Mouse (Mus musculus) testis, postnatal 10 days (tissue): ENCODE results near the gene Gm49383.
"Not testable (repeated sequence)": the region's sequence is repeated elsewhere in the genome, so short reads cannot be mapped to it uniquely, and the experiment has no call there.

Experiments
- DNase-seq: peaks from one replicate; pipeline ENCODE4 v3.0.0; 2021; ENCODE audit warnings: low spot score

Gm49383 gene

DNA sequence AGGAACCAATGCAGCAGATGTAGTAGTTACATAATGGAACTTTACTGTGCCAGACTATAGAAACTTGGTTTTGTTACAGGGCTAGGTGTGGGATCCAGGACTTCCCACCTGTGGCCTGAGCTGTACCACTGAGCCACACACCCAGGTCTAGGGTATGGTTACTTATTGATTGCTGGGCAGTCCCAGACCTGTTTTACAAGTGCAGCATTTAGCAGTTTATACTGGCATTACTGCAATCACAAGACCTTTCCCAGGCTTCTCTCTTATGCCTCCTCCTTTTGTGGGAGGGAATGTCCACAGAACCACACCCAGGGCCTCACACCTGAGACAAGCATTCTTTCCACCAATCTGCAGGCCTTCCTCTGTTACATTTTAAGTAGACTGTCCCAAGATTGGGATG, 2.1 kb upstream of the Gm49383 start:
- no peak for DNase-seq

DNA sequence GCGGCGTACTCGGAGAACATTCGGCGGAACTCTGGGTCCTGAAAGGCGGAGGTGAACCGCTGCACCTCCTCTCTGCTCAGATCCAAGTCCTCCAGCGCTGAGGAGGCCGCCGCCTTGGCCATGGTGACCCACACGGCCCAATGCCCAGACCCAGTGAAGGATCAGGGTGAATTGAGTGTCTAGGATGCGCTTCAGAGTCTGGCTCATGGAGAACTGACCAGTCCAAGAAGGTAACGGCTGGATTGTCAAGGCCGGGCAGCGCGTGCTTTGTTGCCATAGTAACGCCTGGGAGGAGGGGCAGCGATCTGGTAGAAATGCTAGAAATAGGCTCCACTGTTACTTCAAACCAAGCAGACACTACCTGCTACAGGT, 1.2 kb upstream of the Gm49383 start, which contains the start of gene Dnaaf2:
Gene Dnaaf2 (minus strand): TSS at position 266 of the 372 bp plus-strand sequence.
- peak; percentile 88 for DNase-seq

DNA sequence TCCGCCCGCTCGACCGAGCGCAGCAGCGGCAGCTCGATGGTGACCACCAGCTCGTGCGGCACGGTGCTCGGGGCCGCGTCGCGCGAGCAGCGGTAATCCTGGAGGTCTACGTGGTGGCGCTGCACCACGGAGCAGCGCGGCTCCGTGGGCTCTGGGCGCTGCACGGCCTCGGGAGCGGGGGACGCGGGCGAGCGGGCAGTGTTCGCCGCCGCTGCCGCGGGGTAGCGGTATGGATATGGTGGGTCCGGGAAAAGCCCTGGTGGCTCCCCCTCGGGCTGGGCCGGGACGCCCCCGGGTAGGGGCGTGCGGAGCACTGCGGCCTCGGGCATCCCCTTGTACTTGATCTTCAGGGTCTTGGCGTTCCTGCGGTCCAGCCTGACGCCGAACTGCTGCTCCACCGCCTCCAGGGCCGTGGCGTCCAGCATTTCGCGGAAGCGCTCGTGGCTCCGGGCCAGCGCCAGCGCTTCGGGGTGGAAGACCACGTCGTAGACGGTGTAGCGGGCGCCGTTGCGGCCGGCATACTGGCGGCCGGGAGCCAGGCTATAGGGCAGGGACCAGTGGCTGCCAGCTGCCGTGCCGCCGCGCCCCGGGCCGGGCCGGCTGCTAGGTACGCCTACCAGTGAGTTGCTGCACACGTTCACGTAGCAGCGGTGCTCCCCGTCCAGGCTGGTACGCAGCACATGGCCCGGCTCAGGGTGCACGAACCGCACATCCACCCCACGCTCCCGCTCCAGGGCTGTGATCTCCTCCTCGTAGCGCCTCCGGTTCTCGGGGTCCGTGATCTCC, 667 bp upstream of the Gm49383 start:
- DNase-seq, result peak; percentile 79

DNA sequence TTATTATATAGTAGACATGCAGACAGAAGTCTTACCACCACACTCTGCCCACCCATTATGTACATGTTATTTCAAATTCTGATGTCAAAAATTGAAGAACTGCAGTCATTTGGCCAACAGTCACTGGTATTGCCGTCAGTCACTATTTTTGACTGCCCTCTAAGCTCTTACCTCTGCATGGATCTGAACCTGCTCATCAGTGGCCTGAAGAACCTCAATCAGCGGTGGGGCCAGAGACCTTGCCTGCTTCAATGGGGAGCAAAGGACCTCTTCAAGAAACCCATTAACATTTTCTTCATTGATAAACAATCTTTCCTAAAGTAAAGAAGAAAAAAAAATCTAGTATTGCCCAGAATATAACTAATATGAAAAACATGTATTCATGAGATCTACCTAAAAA, 4.3 kb downstream of the Gm49383 start:
- DNase-seq, result no peak

DNA sequence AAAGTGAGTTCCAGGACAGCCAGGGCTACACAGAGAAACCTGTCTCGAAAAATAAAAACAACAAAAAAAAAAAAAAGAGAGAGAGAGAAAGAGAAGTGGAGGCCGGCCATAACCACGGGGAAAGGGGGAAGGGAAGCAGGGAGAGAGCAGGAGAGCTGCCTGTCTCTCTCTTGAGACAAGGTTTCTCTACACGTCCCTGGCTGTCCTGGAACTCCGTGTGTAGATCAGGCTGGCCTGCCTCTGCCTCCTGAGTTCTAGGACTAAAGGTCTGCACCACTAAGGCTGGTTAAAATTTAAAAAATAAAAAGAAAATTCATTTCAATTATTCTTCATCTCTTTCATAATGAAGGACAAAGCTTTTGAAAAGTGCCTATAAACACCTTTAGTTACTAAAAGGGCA, 5.5 kb downstream of the Gm49383 start:
- no peak for DNase-seq

DNA sequence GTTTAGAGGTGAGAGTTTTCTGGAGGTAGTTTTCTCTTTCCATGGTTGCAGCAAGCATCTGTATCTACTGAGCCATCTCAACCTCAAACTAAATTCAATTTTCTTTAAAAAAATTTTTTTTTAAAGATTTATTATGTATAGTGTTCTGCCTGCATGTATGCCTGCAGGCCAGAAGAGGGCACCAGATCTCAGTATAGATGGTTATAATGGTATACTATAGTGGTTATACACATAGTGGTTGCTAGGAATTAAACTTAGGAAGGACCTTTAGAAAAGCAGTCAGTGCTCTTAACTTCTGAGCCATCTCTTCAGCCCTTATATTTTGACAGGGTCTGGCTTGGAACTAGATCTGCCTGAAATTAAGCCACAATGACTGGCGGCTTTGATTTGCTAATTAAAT, 6.4 kb downstream of the Gm49383 start:
- no peak for DNase-seq

DNA sequence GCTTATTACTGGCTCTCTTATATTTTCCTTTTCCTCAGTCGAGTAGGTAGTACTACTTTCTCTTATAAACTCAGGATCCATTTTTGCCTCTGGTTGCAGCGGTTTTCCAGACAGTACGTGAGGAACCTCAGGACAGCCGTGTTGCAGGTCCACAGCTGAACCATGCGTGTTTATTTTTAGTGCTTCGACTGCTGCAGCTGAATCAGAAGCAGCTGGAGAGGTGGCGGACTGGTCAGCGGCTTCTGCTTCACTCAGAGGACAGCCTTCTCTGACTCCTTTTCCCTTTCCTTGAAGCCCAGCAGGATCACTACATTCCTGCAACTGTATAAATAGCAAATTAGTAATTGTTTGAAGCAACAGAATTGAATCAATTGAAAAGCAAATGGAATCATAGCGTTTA, 6.8 kb downstream of the Gm49383 start:
- DNase-seq, result no peak

DNA sequence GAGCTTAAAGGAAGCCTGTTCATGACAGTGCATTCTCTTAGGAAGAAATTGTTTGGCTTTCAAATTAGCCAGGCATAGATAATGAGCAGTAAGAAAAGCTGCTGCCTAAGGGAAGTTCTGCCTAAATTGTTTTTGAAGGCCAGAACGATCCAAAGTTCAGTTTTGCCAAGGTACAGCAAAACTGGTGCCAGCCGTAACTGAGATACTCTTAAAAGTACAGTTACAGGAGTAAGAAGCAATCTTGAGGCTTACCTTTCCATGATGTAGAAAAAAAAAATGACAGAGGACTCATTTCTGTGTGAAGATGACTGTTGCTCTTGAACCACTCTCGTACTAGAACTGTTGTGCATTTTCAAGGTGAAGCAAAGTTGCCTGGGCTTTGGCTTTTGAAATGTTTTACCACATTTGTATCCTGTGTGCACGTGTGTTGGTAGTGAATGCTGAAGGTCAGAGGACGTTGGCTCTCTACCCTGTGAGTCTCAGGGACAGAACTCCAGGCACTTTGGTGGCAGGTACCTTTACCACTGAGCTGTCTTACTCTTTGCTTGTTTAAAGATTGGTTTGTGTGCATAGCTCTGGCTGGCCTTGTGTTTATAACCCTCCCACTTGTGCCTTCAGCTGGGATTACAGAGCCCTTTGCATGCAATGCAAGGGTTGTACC, 10.0 kb downstream of the Gm49383 start:
- no peak for DNase-seq

DNA sequence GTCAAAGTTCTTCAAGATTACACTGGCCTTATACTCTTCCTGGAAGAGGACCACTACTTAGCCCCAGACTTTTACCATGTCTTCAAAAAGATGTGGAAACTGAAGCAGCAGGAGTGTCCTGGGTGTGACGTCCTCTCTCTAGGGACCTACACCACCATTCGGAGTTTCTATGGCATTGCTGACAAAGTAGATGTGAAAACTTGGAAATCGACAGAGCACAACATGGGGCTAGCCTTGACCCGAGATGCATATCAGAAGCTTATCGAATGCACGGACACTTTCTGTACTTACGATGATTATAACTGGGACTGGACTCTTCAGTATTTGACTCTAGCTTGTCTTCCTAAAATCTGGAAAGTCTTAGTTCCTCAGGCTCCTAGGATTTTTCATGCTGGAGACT, 11.5 kb downstream of the Gm49383 start:
- DNase-seq, result no peak

DNA sequence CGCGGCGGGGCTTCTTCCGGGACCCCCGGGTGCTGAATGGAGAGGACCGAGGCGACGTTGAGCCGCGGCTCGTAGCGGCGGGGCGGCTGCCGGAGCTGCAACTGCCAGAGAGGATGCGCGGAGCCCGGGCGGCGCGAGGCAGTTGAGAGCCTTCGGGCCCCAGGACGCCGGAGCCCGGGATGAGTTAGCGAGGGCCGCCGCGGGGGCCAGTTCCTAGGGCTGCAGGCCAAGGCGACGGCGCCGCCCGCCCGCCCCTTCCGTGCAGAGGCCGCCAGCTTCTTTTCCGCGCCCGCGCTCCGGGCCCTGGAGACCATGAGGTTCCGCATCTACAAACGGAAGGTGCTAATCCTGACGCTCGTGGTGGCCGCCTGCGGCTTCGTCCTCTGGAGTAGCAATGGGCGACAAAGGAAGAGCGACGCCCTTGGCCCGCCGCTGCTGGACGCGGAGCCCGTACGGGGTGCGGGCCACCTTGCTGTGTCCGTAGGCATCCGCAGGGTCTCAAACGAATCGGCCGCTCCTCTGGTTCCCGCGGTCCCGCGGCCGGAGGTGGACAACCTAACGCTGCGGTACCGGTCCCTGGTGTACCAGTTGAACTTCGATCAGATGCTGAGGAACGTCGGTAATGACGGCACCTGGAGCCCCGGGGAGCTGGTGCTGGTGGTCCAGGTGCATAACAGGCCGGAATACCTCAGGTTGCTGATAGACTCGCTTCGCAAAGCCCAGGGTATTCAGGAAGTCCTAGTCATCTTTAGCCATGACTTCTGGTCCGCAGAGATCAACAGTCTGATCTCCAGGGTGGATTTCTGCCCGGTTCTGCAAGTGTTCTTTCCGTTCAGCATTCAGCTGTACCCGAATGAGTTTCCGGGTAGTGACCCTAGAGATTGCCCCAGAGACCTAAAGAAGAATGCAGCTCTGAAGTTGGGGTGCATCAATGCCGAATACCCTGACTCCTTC, 12.3 kb downstream of the Gm49383 start:
- DNase-seq, result peak; percentile 74

DNA sequence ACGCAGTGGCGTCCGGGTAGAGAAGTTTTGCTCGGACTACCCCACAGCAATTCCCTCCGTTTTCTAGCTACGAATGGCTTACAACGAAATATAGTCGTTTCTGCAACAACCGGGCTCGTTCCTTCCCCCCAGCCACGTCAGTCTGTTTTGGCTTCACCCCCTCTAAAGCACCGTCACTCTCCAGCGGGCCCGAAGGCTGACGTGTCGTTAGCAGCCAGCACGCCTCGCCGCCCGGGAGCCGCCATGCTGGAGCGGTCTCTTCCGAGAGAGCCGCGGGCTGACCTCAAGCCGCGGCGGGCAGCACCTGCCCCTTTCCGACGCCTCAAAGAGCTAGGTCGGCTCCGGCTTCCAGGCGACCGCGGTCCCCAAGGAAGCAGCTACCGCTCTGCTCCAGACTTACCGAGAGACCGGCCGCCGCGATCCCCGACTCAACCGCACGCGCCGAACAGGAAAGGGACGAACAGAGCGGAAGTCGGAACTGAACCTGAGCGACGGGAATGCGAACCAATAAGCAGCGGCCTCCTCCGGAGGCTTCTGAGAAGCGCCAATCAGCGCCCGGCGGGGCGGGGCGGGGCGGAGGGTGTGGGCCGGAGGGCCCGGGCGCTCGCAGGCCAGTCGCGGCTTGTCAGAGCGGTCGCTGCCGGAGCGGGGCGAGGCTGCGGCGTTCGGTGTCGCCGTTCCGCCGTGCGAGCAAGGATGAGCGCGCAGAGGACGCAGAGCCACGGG, 13.2 kb downstream of the Gm49383 start, which contains the start of the genes Rpl36al and Mgat2:
Gene Rpl36al (minus strand): TSS at position 501 of the 726 bp plus-strand sequence.
Gene Mgat2 (plus strand): TSS at position 575 of the 726 bp plus-strand sequence.
- peak; percentile 100 for DNase-seq

DNA sequence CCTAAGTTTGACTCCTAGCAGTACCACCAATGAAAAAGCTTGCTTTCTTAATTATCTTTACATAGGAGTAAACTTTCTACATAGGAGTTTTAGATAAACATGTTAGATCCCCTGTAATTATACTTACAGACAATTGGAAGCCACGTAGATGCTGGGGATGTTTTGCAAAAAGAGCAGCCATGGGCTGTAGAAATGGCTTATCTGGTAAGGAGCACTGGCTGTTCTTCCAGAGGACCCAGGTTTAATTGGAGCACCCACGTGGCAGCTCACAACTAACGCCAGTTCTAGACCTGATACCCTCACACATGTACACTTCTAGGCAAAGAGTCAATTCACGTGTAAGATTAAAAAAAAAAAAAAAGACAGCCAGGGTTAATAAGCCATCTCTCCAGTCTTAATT, 15.1 kb downstream of the Gm49383 start:
- DNase-seq, result no peak

DNA sequence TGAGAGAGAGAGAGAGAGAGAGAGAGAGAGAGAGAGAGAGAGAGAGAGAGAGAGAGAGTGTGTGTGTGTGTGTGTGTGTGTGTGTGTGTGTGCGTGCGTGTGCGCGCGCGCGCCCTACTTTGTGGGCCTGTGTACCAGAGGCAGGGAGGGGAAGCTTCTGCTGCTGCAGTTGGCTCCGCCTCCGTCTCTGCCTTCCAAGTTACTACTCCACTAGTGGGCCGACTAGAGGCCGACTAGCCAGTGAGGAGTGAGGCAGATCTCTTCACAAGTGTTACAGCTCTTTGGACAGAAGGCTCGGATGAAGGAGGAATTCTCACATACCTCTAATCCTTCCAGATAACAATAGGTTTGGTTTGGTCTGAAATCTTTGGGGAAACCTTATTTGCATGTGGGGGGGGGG, 17.5 kb downstream of the Gm49383 start:
- DNase-seq, result no peak

DNA sequence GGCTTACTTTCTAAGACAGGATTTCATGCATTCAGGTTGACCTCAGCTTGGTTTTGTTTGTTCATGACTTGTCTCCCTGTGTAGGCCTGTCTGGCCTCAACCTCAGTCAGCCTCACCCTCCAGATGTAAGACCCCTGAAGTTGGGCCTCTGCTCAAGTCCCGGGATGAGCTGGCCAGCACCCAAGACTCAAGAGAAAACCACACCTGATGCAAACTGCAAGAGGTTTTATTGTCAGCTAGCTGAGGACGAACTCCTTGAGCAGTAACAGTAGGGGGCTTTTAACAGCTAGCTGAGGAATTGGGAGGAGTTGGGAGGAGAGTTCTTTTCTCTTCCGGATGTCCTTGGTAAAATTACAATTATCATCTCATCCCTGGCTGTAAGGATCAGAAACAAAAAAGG, 19.4 kb downstream of the Gm49383 start:
- DNase-seq, result no peak

DNA sequence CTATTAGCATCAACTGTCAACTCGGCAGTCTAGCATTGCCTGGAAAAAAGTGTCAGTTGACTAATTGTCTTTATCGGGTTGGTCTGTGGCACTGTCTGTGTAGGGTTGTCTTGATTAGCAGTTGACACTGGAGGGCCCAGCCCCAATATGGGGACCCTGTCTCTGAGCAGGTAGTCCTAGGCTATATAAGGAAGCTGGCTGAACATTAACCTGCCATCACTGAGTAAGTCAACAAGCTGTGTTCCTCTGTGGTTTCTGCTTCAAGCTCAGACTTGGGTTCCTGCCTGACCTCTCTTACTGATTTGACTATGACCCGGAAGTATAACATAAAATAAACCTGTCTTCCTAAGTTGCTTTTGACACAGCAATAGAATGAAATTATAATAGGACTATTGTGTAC, 20.9 kb downstream of the Gm49383 start:
- no peak for DNase-seq

DNA sequence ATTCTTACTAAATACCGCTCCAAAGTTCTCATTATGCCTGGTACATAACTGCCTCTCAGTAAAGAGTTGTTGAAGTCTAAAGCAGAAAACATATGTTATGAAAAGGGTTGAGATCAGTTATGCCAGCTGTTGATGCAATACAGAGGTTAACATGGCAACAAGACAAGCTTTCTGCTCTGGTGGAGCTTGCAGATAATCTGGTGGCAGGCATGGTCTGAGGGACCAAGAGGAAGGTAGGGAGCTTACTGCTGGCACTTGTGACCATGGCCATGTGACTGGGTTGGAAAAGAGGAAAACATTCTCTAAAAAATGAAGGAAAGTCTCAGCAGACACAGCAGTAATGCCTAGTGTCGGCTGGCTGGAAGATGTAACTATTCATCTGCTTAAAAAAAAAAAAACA, 25.6 kb downstream of the Gm49383 start:
- no peak for DNase-seq

DNA sequence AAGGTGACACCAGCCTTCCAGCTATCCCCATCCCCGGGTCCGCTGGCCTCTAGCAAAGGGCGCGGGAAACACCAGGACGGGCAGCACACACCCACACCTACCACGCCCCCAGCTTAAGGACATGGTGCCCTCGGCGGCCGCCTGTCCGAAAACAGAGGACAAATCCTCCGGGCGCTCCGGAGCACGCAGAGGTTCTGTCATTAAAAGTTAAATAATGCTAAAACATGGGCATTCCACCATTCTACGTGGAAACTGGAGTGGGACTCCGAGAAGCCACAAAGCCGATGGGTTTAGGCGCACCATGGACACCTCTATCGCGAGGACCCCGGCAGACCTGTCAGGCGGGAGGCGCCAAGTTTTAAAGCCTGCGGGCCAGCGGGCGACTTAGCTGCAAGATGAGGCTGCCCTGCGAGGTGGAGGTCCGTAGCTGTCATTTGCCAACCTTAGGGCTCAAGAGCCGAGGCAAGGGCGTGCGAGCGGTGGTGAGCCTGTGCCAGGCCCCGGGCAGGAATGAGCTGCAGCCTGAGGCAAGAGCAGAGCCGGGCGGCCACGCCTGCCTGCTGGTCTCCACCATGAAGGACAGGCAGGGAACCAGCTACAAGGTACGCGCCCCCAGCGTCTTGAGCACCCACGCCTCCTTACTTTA, 28.3 kb downstream of the Gm49383 start, which contains the start of gene Lrr1:
Gene Lrr1 (plus strand): TSS at position 354 of the 646 bp plus-strand sequence.
- peak; percentile 90 for DNase-seq

DNA sequence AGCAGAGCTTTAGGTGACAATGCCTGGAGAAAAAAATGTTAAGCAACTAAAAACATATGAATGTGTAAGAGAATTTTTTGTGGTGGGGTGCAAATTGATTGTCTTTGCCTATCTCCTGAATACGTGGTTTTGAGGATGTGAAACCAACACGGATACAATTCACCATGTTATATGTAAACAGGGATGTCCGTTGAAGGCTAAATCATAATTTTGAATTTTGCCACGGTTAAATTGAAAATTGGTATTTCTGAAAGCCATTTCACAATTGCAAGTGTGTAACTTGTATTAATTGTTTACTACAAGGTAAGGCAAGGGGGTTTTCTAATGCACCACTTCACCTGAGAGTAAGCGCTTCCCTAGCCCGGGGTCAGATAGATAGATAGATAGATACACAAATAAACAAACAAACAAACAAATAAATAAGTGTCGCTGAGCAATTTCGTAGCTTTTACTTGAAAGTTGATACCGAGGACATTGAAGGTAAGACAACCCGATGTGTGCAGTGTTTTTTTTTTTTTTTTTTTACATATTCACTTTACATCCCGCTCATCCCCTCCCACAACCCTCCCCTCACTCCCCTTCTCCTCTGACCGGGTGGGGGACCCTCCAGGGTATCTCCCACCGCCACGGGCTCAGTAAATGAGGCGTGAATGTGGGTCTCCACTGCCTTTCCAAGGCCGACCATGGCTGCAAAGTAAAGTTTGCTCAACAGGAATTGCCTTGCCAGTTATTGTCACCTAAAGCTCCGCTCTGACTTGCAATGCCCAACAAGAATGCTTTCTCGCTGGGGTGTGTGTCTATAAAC, 29.0 kb downstream of the Gm49383 start:
- no peak for DNase-seq

DNA sequence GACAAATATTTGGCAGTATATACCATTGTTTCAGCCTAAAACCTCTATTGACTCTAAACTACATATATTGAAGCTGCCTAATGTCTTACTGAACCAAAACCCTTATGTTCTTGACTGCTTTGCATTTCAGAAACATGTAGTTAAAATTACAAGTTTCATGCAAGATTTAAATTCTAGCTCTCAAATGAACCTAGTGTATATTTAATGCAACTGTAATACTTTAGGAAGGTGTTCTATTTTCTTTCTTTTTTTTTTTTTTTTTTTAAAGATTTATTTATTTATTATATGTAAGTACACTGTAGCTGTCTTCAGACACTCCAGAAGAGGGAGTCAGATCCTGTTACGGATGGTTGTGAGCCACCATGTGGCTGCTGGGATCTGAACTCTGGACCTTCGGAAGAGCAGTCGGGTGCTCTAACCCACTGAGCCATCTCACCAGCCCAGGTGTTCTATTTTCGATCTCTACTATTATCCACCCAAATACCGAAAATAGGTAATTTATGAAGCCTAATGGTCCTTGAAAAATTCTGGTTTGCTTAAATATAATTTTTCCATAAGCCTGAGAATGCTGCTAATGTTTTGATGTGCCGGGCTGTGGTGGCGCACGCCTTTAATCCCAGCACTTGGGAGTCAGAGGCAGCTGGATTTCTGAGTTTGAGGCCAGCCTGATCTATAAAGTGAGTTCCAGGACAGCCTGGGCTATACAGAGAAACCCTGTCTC, 29.9 kb downstream of the Gm49383 start:
- not testable (repeated sequence) for DNase-seq

DNA sequence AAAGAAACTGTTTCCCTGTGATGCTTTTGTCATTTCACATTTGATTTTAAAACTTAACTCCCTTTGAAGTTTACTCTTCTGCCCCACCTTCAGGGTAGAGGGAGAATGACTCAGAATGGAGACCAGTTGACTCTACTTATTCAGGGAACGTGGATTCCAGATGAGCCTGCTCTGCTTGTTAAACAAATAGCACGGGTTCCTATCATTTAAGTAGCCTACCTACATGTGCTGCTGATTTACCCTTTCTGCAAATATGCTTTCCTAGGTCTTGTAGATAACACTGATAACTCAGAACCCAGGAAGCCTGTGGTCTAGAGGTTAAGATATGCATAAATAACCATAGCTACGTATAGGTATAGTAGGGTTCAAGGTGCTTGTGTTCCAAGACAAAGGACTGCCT, 32.0 kb downstream of the Gm49383 start:
- DNase-seq, result no peak
